Comparison of ENCODE assay signal across 8 mouse cellular contexts in the genomic region with DNA sequence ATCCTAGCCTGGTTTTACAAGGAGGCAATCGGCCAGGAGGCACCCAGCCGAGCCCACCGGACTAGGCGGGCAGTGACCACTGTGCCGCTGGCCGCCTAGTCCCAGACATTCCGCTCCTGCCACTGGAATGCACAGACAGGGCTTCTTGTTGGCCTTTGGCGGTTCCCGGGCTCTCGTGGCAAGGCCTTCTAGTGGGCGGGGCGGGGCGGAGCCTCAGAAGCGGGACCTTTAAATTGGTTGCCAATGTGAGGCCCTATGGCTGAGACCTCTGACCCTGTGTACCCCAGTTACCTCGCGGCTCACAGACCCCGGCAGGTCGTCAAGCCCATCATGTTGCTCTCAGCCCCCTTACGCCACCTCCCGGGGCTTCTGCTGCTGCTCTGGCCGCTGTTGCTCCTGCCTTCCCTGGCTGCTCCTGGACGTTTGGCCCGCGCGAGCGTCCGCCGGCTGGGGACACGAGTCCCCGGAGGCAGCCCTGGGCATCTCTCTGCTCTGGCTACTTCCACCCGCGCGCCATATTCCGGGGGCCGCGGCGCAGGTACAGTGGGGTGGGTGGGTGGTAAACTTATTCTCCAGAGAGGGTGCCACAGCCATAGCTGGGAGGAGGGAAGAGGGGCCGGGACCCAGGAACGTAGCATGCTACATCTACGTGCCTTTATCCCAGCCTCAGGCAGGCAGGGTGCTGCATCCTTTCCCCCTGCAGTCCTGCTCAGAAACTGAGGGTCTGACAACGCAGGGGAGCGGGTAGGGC. TPM values are rescaled to one million over a fixed set of nuclear protein-coding genes. Genes with fewer than 3 reads are reported as not detected.
DNase-seq lines count a peak whose midpoint lies in the region; ATAC-seq and TF ChIP-seq lines count a peak whose summit lies in the region.

A gene (plus strand): TSS at position 216 of the 751 bp plus-strand sequence.

- H3K27me3 ChIP-seq in intestine, embryonic 15.5 days (replicated peaks) = no peaks in the 10 kb centered on the region
- peaks cover 36% of the 10 kb centered on the region for H3K27me3 ChIP-seq in liver, embryonic 13.5 days
- no peaks in the 10 kb centered on the region for H3K27me3 ChIP-seq in stomach, postnatal 0 days (ENCODE audit: control insufficient read depth, insufficient read depth, low read length)

- H3K27ac ChIP-seq in intestine, embryonic 15.5 days = no peak within 1 kb of the TSS
- no peak within 1 kb of the TSS for H3K27ac ChIP-seq in liver, embryonic 13.5 days
- no peak within 1 kb of the TSS for H3K27ac ChIP-seq in stomach, postnatal 0 days (replicated peaks)

- peak within 1 kb of the TSS; percentile 96 for H3K4me2 ChIP-seq in intestine, embryonic 15.5 days (replicated peaks)
- peak within 1 kb of the TSS; percentile 70 for H3K4me2 ChIP-seq in liver, embryonic 13.5 days
- peak within 1 kb of the TSS; percentile 90 for H3K4me2 ChIP-seq in stomach, postnatal 0 days (replicated peaks; ENCODE audit: low read depth)

- peak; percentile 40; the same call in 1 of the 2 replicates for TF ChIP-seq CTCF in stomach, postnatal 0 days (IDR thresholded peaks at IDR 0.05; ENCODE audit: low read depth)

- under 1% methylated on average over 42 of the region's 42 CpGs for WGBS in intestine, embryonic 15.5 days
- WGBS in liver, embryonic 13.5 days (ENCODE audit: insufficient replicate concordance) = 2% methylated on average over 42 of the region's 42 CpGs
- WGBS in stomach, postnatal 0 days = 2% methylated on average over 42 of the region's 42 CpGs

- no peaks in the 10 kb centered on the region for H3K36me3 ChIP-seq in intestine, embryonic 15.5 days
- H3K36me3 ChIP-seq in liver, embryonic 13.5 days = no peaks in the 10 kb centered on the region
- H3K36me3 ChIP-seq in stomach, postnatal 0 days (ENCODE audit: control insufficient read depth, insufficient read depth, low read length) = no peaks in the 10 kb centered on the region

- peak; percentile 84 for ATAC-seq in intestine, embryonic 15.5 days
- peak; percentile 73 for ATAC-seq in liver, embryonic 13.5 days (ENCODE audit: low read depth)
- ATAC-seq in monocyte, adult 5-6 weeks (replicated peaks; ENCODE audit: insufficient number of reproducible peaks, low FRiP score, low TSS enrichment, poor library complexity, severe bottlenecking) = peak; percentile 63
- peak; percentile 87 for ATAC-seq in stomach, postnatal 0 days (ENCODE audit: low FRiP score, low TSS enrichment)

- peak; percentile 77 for DNase-seq in 3134 (ENCODE audit: extremely low read depth, insufficient read length, low spot score)
- DNase-seq in adrenal gland, adult 8-10 months = peak; percentile 66
- DNase-seq in embryo, embryonic 9.5 days (ENCODE audit: extremely low spot score) = peak; percentile 88
- peak; percentile 97 for DNase-seq in heart, adult 11 months
- peak; percentile 37 for DNase-seq in liver, embryonic 13.5 days
- DNase-seq in stomach, postnatal 0 days (ENCODE audit: low spot score) = peak; percentile 87

- peaks cover 10% of the 10 kb centered on the region; the same call in 1 of the 2 replicates for H3K4me1 ChIP-seq in intestine, embryonic 15.5 days (replicated peaks)
- H3K4me1 ChIP-seq in liver, embryonic 13.5 days (replicated peaks) = peaks cover 8% of the 10 kb centered on the region
- H3K4me1 ChIP-seq in stomach, postnatal 0 days (replicated peaks; ENCODE audit: control insufficient read depth, insufficient read depth) = peaks cover 5% of the 10 kb centered on the region; the same call in 1 of the 2 replicates

- peak within 1 kb of the TSS; percentile 44 for H3K9ac ChIP-seq in intestine, embryonic 15.5 days
- H3K9ac ChIP-seq in liver, embryonic 13.5 days = peak within 1 kb of the TSS; percentile 49; the same call in 1 of the 2 replicates
- H3K9ac ChIP-seq in stomach, postnatal 0 days (ENCODE audit: low read length) = peak within 1 kb of the TSS; percentile 59

- H3K4me3 ChIP-seq in intestine, embryonic 15.5 days (replicated peaks) = peak within 1 kb of the TSS; percentile 40
- peak within 1 kb of the TSS; percentile 51 for H3K4me3 ChIP-seq in liver, embryonic 13.5 days (replicated peaks)
- H3K4me3 ChIP-seq in stomach, postnatal 0 days (ENCODE audit: low read depth, low read length) = peak within 1 kb of the TSS; percentile 43

- no peaks in the 10 kb centered on the region for H3K9me3 ChIP-seq in intestine, embryonic 15.5 days
- H3K9me3 ChIP-seq in liver, embryonic 13.5 days (replicated peaks) = no peaks in the 10 kb centered on the region
- no peaks in the 10 kb centered on the region for H3K9me3 ChIP-seq in stomach, postnatal 0 days (ENCODE audit: control insufficient read depth, low read length)

- no peak for TF ChIP-seq EP300 in stomach, postnatal 0 days (optimal IDR thresholded peaks at IDR 0.05)

RNA-seq across cellular contexts. Expression of the gene that starts here (rescaled TPM):
- total RNA-seq in adrenal gland, adult 8-10 months (2022) = not detected
- polyA plus RNA-seq in intestine, embryonic 15.5 days (2015; fragmentation: Nextera tagmentation; extraction: Ambion mirVana) = 0.11 and 0.13 TPM in 2 replicates
- polyA plus RNA-seq in liver, embryonic 13.5 days (2015; fragmentation: Nextera tagmentation; extraction: Ambion mirVana) = 0.20 and 0.25 TPM in 2 replicates
- not detected in 3 replicates for total RNA-seq in monocyte, adult 5-6 weeks (2017)
- 0.18 and 0.27 TPM in 2 replicates for polyA plus RNA-seq in stomach, postnatal 0 days (2015; fragmentation: Nextera tagmentation; extraction: Ambion mirVana)

Comparison
In these comparisons a context has a peak if more than half of its experiments do, and no peak if none do; other contexts are left out.
1. Peak in DNase-seq in adrenal gland, adult 8-10 months; RNA of the gene not detected or under 1 TPM.
2. Peak in ATAC-seq, H3K4me3 ChIP-seq, H3K9ac ChIP-seq and H3K4me2 ChIP-seq in intestine, embryonic 15.5 days; RNA of the gene not detected or under 1 TPM.
3. Peak in DNase-seq, ATAC-seq, H3K4me3 ChIP-seq, H3K9ac ChIP-seq and H3K4me2 ChIP-seq in liver, embryonic 13.5 days; RNA of the gene not detected or under 1 TPM.
4. Peak in ATAC-seq in monocyte, adult 5-6 weeks; RNA of the gene not detected or under 1 TPM.
5. Peak in DNase-seq, ATAC-seq, H3K4me3 ChIP-seq, H3K9ac ChIP-seq and H3K4me2 ChIP-seq in stomach, postnatal 0 days; RNA of the gene not detected or under 1 TPM.
6. DNase-seq: peak in every context shown above with its lines; median percentile 97 in heart, adult 11 months; 88 in embryo, embryonic 9.5 days; 87 in stomach, postnatal 0 days; 77 in 3134; 66 in adrenal gland, adult 8-10 months; 37 in liver, embryonic 13.5 days.